Mouse (Mus musculus): ENCODE results near the gene Gm27235. TPM values are rescaled to one million over a fixed set of nuclear protein-coding genes. Genes with fewer than 3 reads are reported as not detected.
"Not testable (repeated sequence)": the region's sequence is repeated elsewhere in the genome, so short reads cannot be mapped to it uniquely, and the experiment has no call there.

Gm27235 gene
- not detected in 2 replicates for total RNA-seq (2014; fragmentation: Nextera tagmentation)
- total RNA-seq (2017) = not detected in 2 replicates

GRCm38 (mm10) chr9:35790001-35790400, at the start of gene Gm27235, which contains the start of gene D730048I06Rik:
Gm27235 (minus strand) TSS chr9:35790101.
D730048I06Rik (minus strand) TSS chr9:35790112.
- no peak for ATAC-seq (replicated peaks; ENCODE audit: poor library complexity, severe bottlenecking)

DNA sequence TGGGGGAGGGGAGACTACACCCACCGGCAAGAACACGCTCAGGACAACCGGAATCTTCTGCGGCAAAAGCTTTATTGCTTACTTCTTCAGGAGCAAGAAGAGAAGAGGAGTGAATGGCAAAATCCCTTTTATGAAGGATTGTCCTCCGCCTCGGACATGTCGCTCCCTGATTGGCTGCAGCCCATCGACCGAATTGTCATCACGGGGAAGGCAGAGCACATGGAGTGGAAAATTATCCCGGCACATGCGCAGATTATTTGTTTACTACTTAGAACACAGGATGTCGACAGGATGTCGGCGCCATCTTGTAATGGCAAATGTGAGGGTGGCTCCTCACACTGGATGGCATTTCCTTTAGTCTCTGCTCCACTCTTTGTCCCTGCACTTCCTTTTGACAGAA, 28.0 kb upstream of the Gm27235 start:
- not testable (repeated sequence) for ATAC-seq (replicated peaks; ENCODE audit: poor library complexity, severe bottlenecking)

DNA sequence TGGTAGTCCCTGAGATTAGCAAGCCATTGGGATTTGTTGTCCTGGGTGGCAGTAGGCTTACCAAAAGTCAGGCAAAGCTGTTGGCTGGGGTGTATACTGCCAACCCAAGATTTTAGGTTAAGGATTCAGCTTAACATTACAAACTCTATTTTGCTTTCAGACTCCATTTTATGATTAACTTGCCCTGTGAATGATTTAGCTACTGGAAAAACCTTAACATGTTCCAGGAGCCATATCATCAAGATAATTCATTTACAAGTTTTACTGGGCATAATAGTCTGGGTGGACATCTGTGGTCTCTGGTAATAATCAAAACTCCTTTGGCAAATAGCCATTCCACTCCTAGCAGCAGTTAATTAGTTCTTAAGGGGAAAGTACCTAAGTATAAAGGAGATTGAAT, 8.2 kb upstream of the Gm27235 start:
- ATAC-seq (replicated peaks; ENCODE audit: poor library complexity, severe bottlenecking) = no peak

DNA sequence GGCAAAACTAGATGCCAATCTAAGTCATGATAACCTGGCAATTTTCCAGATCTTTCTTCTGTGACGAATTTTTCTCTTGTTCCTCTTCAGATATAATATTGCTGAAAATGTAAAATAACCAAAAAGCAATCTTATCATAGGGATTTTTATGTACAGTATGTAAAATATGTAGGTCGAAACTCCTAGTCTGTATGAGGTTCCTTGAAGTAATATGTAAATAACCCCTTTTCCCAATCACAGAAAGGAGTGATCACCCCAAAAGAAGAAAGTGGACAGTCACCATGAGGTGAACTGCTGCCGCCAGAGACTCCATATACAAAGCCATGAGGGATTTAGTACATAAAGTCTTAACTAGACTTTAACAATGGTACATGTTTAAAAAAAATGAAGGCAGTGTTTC, 11.9 kb downstream of the Gm27235 start, which contains the start of gene Gm17727:
TSS of gene Gm17727 (minus strand) at position 101 of the 400 bp plus-strand sequence.
- ATAC-seq (replicated peaks; ENCODE audit: poor library complexity, severe bottlenecking) = no peak

GRCm38 (mm10) chr9:35756843-35757242, 33.1 kb downstream of the Gm27235 start:
- ATAC-seq (replicated peaks; ENCODE audit: poor library complexity, severe bottlenecking) = no peak

DNA sequence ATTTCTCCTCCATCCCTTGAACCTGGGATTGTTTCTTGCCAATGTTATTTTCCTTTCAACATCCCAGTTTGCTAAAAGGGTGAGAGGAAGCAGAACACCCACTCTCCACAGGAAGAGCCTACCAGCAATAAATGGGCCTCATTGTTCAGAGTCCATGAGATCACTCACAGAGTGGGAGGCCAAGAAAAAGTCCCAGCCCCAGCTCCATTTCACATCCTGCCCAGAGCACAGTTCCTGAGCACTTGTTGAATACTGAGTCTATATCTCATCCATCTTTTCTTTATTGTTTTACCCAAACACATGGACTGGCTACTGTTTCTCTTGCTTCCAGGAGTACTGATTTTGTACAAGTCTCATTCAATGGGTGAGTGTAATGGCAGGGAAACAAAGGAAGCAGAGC, 49.2 kb downstream of the Gm27235 start, which contains the start of gene Gm17677:
TSS of gene Gm17677 (plus strand) at position 301 of the 400 bp plus-strand sequence.
- no peak for ATAC-seq (replicated peaks; ENCODE audit: poor library complexity, severe bottlenecking)

Other genes with a start within 250 kb of the Gm27235 start
- gene Ddx25, start 231.6 kb downstream of the Gm27235 start, total RNA-seq (2014; fragmentation: Nextera tagmentation) = 0.19 TPM in 1 of 2 replicates, not detected in the other
- not detected in 2 replicates for gene Ddx25, start 231.6 kb downstream of the Gm27235 start, total RNA-seq (2017)
- gene Pus3, start 231.5 kb downstream of the Gm27235 start, total RNA-seq (2014; fragmentation: Nextera tagmentation) = 25.4 and 33.5 TPM in 2 replicates
- 21.9 and 31.7 TPM in 2 replicates for gene Pus3, start 231.5 kb downstream of the Gm27235 start, total RNA-seq (2017)
- gene Pate2, start 219.8 kb downstream of the Gm27235 start, total RNA-seq (2014; fragmentation: Nextera tagmentation) = not detected in 2 replicates
- 0.17 TPM in 1 of 2 replicates, not detected in the other for gene Pate2, start 219.8 kb downstream of the Gm27235 start, total RNA-seq (2017)
- 4.2 and 4.3 TPM in 2 replicates for gene Hyls1, start 219.7 kb downstream of the Gm27235 start, total RNA-seq (2014; fragmentation: Nextera tagmentation)
- gene Hyls1, start 219.7 kb downstream of the Gm27235 start, total RNA-seq (2017) = 7.6 and 13.3 TPM in 2 replicates
- not detected in 2 replicates for gene Pate4, start 178.2 kb downstream of the Gm27235 start, total RNA-seq (2014; fragmentation: Nextera tagmentation)
- not detected in 2 replicates for gene Pate4, start 178.2 kb downstream of the Gm27235 start, total RNA-seq (2017)
- not detected in 2 replicates for gene Pate3, start 141.9 kb downstream of the Gm27235 start, total RNA-seq (2014; fragmentation: Nextera tagmentation)
- not detected in 2 replicates for gene Pate3, start 141.9 kb downstream of the Gm27235 start, total RNA-seq (2017)
- not detected in 2 replicates for gene Pate1, start 102.7 kb downstream of the Gm27235 start, total RNA-seq (2014; fragmentation: Nextera tagmentation)
- not detected in 2 replicates for gene Pate1, start 102.7 kb downstream of the Gm27235 start, total RNA-seq (2017)
- not detected in 2 replicates for gene Gm17677, start 49.1 kb downstream of the Gm27235 start, total RNA-seq (2014; fragmentation: Nextera tagmentation)
- gene Gm17677, start 49.1 kb downstream of the Gm27235 start, total RNA-seq (2017) = not detected in 2 replicates
- not detected in 2 replicates for gene Gm17727, start 12.0 kb downstream of the Gm27235 start, total RNA-seq (2014; fragmentation: Nextera tagmentation)
- gene Gm17727, start 12.0 kb downstream of the Gm27235 start, total RNA-seq (2017) = not detected in 2 replicates
- not detected in 2 replicates for gene D730048I06Rik, start within 50 bp of the Gm27235 start, total RNA-seq (2014; fragmentation: Nextera tagmentation)
- not detected in 2 replicates for gene D730048I06Rik, start within 50 bp of the Gm27235 start, total RNA-seq (2017)
- not detected in 2 replicates for gene 9230110F15Rik, start 54.0 kb upstream of the Gm27235 start, total RNA-seq (2014; fragmentation: Nextera tagmentation)
- gene 9230110F15Rik, start 54.0 kb upstream of the Gm27235 start, total RNA-seq (2017) = not detected in 2 replicates
- not detected in 2 replicates for gene 9230113P08Rik, start 118.3 kb upstream of the Gm27235 start, total RNA-seq (2014; fragmentation: Nextera tagmentation)
- not detected in 2 replicates for gene 9230113P08Rik, start 118.3 kb upstream of the Gm27235 start, total RNA-seq (2017)

Data from granulocyte monocyte progenitor cell, adult 5-6 weeks (primary cell).